In the genomic region with DNA sequence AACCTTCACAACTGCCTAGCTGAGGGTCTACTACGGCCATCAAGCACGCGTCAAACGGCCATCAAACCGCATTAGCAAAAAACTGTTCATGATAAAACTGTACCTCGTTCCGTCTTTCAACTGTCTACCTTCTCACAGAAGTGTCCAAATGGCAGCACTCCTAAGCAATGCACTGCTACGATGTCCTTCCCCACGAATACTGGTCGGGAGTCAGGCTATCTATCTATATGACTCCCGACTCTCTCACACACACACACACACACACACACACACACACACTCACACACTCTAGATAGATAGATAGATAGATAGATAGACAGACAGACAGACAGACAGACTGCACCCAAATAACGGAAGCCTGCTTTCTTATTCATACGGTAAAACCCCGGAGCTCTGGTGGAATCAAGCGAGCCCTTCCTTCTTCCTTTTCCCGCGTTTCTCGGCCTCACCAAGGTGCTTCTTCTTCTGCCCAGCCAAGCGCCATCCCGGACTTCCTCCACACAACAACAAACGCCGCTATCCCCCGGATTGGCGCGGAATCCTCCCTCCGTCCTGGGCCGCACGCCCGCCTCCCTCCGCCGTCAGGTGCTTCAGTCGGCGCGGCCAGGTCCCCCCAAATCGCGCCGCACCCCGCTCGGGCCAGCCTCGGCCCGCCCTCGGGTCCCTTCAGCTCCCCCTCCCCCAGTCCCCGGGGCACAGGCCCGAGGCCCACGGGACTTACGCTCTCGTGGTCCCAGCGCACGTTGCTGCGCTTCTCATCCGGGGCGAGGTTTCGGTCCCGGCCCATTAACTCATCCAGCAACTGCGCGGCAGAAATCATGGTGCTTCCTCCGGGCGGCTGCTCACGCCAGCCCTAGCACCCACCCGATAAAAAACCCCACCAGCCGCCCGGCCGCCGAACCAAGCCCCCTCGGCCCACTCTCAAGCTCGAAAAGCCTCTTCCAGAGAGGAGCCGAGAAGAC, we compare ENCODE assay signal across 8 mouse cellular contexts. TPM values are rescaled to one million over a fixed set of nuclear protein-coding genes. Genes with fewer than 3 reads are reported as not detected.
A peak's percentile ranks its signal among the peaks of the same experiment; 100 is the strongest.
DNase-seq lines count a peak whose midpoint lies in the region; ATAC-seq and TF ChIP-seq lines count a peak whose summit lies in the region.

No protein-coding gene starts in this region.

- peaks cover 4 to 41% of the 10 kb centered on the region in 2 experiments; a peak in 3 of 4 replicates for H3K4me1 ChIP-seq in heart, embryonic 14.5 days (ENCODE audit: control insufficient read depth in 2 of 2, insufficient read depth in 2 of 2, low read length in 2 of 2)
- H3K4me1 ChIP-seq in ES-E14 (ENCODE audit: control insufficient read depth in 2 of 2, insufficient read depth in 2 of 2, low read length in 2 of 2, poor library complexity in 1 of 2): peaks cover 0 to 16% of the 10 kb centered on the region in 2 experiments; a peak in 3 of 4 replicates
- peaks cover 3% of the 10 kb centered on the region; the same call in 1 of the 2 replicates for H3K4me1 ChIP-seq in cortical plate, adult 2 months (ENCODE audit: control insufficient read depth, insufficient read depth, low read length)
- peaks cover 31% of the 10 kb centered on the region for H3K4me1 ChIP-seq in hindbrain, embryonic 12.5 days
- peaks cover 45% of the 10 kb centered on the region for H3K4me1 ChIP-seq in liver, embryonic 16.5 days (ENCODE audit: control insufficient read depth, low read depth, low read length)

- intact Hi-C loops in heart, postnatal 36 days (cut with DNase I): no loop called here

- H3K27ac ChIP-seq in heart, embryonic 14.5 days (replicated peaks in 1 of 2; ENCODE audit: control insufficient read depth in 1 of 2, insufficient read depth in 1 of 2, low read depth in 2 of 2, low read length in 2 of 2): peak overlapping the region; percentile 96 to 98
- H3K27ac ChIP-seq in ES-E14 (ENCODE audit: insufficient read depth, low read depth, low read length, poor library complexity, severe bottlenecking): peak overlapping the region; percentile 96
- H3K27ac ChIP-seq in cortical plate, adult 2 months (ENCODE audit: insufficient read depth, low read length): peak overlapping the region; percentile 98
- peak overlapping the region; percentile 92 for H3K27ac ChIP-seq in hindbrain, embryonic 12.5 days
- peak overlapping the region; percentile 98 for H3K27ac ChIP-seq in liver, embryonic 16.5 days (ENCODE audit: low read length)

- TF ChIP-seq POLR2A in cortical plate, adult 2 months (IDR thresholded peaks at IDR 0.05; ENCODE audit: extremely low read depth, insufficient read depth, low read length): no peak

- in situ Hi-C loops in ES-E14 (cut with MboI; ENCODE audit: low sequenced_read_pairs in 2 of 2, unreplicated experiment in 2 of 2): no loop called here

- peaks cover 7% of the 10 kb centered on the region; the same call in 1 of the 2 replicates for H3K36me3 ChIP-seq in heart, embryonic 14.5 days (ENCODE audit: control insufficient read depth, insufficient read depth, low read length)
- no peaks in the 10 kb centered on the region for H3K36me3 ChIP-seq in ES-E14 (ENCODE audit: control insufficient read depth, insufficient read depth, low read length, poor library complexity, severe bottlenecking)
- H3K36me3 ChIP-seq in hindbrain, embryonic 12.5 days: no peaks in the 10 kb centered on the region
- H3K36me3 ChIP-seq in liver, embryonic 16.5 days (ENCODE audit: control insufficient read depth, insufficient read depth): peaks cover 2% of the 10 kb centered on the region; the same call in 1 of the 2 replicates

- peak overlapping the region; percentile 100 for H3K9ac ChIP-seq in heart, embryonic 14.5 days (ENCODE audit: low read length)
- H3K9ac ChIP-seq in ES-E14 (ENCODE audit: insufficient read depth, low read depth, low read length, poor library complexity, severe bottlenecking): peak overlapping the region; percentile 100
- H3K9ac ChIP-seq in hindbrain, embryonic 12.5 days: peak overlapping the region; percentile 99
- H3K9ac ChIP-seq in liver, embryonic 16.5 days (ENCODE audit: low read depth, low read length): peak overlapping the region; percentile 94

- under 1% methylated on average over 67 of the region's 67 CpGs for WGBS in heart, embryonic 14.5 days
- under 1% methylated on average over 67 of the region's 67 CpGs for WGBS in hindbrain, embryonic 12.5 days
- WGBS in liver, embryonic 16.5 days (ENCODE audit: insufficient replicate concordance): under 1% methylated on average over 65 of the region's 67 CpGs

- no peak for TF ChIP-seq CTCF in cortical plate, adult 2 months (IDR thresholded peaks at IDR 0.05; ENCODE audit: extremely low read depth, insufficient read depth, low read length)

- peak overlapping the region; percentile 74 for H3K4me2 ChIP-seq in heart, embryonic 14.5 days (ENCODE audit: low read length)
- H3K4me2 ChIP-seq in hindbrain, embryonic 12.5 days (replicated peaks): peak overlapping the region; percentile 86
- H3K4me2 ChIP-seq in liver, embryonic 16.5 days (ENCODE audit: low read depth, low read length): peak overlapping the region; percentile 78

- ATAC-seq in heart, embryonic 14.5 days (ENCODE audit: insufficient number of reproducible peaks, insufficient read depth, low FRiP score, low read depth): peak; percentile 64
- peak; percentile 82 for ATAC-seq in hindbrain, embryonic 12.5 days (ENCODE audit: low FRiP score)
- ATAC-seq in liver, embryonic 16.5 days (ENCODE audit: low read depth): peak; percentile 68
- ATAC-seq in neutrophil, adult 5-6 weeks (ENCODE audit: extremely low read depth, insufficient number of reproducible peaks, low FRiP score, poor library complexity, severe bottlenecking): peak; percentile 34

- H3K4me3 ChIP-seq in heart, embryonic 14.5 days (ENCODE audit: control insufficient read depth in 1 of 2, insufficient read depth in 1 of 2, low read depth in 1 of 2, low read length in 2 of 2): peak overlapping the region; percentile 73 to 100
- peak overlapping the region; percentile 99 for H3K4me3 ChIP-seq in ES-E14 (ENCODE audit: insufficient read depth in 1 of 2, low read depth in 1 of 2, low read length in 2 of 2, poor library complexity in 1 of 2, severe bottlenecking in 1 of 2)
- peak overlapping the region; percentile 88 for H3K4me3 ChIP-seq in cortical plate, adult 2 months (ENCODE audit: insufficient read depth, low read length)
- peak overlapping the region; percentile 98 for H3K4me3 ChIP-seq in hindbrain, embryonic 12.5 days
- H3K4me3 ChIP-seq in liver, embryonic 16.5 days (ENCODE audit: low read depth, low read length): peak overlapping the region; percentile 97

- no peaks in the 10 kb centered on the region for H3K9me3 ChIP-seq in heart, embryonic 14.5 days (ENCODE audit: control insufficient read depth, low read length)
- no peaks in the 10 kb centered on the region for H3K9me3 ChIP-seq in ES-E14 (ENCODE audit: control insufficient read depth, insufficient read depth, low read depth, low read length)
- no peaks in the 10 kb centered on the region for H3K9me3 ChIP-seq in hindbrain, embryonic 12.5 days (replicated peaks)
- H3K9me3 ChIP-seq in liver, embryonic 16.5 days (replicated peaks; ENCODE audit: control insufficient read depth, low read length): no peaks in the 10 kb centered on the region

- DNase-seq in heart, postnatal 36 days: no peak
- DNase-seq in ES-E14 (ENCODE audit: low read depth, low spot score): no peak
- DNase-seq in ovary, postnatal 14 days (ENCODE audit: low spot score): no peak

- H3K27me3 ChIP-seq in heart, embryonic 14.5 days (ENCODE audit: control insufficient read depth, insufficient read depth, low read length): no peaks in the 10 kb centered on the region
- no peaks in the 10 kb centered on the region for H3K27me3 ChIP-seq in hindbrain, embryonic 12.5 days
- no peaks in the 10 kb centered on the region for H3K27me3 ChIP-seq in liver, embryonic 16.5 days (ENCODE audit: control insufficient read depth, insufficient read depth, low read depth, low read length)

TF ChIP-seq in ES-E14, 5 proteins besides CTCF, POLR2A, EP300 and RAD21:
- TF ChIP-seq ZC3H11A (IDR thresholded peaks at IDR 0.05; ENCODE audit: borderline replicate concordance, low read depth, low read length) (no peak), MAFK (IDR thresholded peaks at IDR 0.05; ENCODE audit: insufficient read depth, low read depth, low read length) (no peak), ZNF384 (IDR thresholded peaks at IDR 0.05; ENCODE audit: low read depth, low read length) (no peak), HCFC1 (IDR thresholded peaks at IDR 0.05; ENCODE audit: borderline replicate concordance, insufficient read depth, low read length) (no peak), CHD2 (IDR thresholded peaks at IDR 0.05; ENCODE audit: low read depth, low read length) (0 out of 2 replicates have a peak, but pooled peaks have one; percentile 22)
TF ChIP-seq in ES-E14: peak in this region for 1.

RNA-seq across cellular contexts. Expression of a gene that starts 0.5 kb away (rescaled TPM):
- 61.9 and 62.9 TPM in 2 replicates for polyA plus RNA-seq in heart, embryonic 14.5 days (2014; fragmentation: Nextera tagmentation; extraction: Ambion mirVana)
- 10 to 100 TPM; 31.9 to 34.3 TPM for total RNA-seq in heart, postnatal 36 days (2021)
- 60.3 and 66.8 TPM in 2 replicates for total RNA-seq in ES-E14 (2012; rRNA removed)
- polyA plus RNA-seq in cortical plate, adult 2 months (2012; rRNA removed): 138 and 160 TPM in 2 replicates
- 153 and 167 TPM in 2 replicates for polyA plus RNA-seq in hindbrain, embryonic 12.5 days (2016; fragmentation: Nextera tagmentation; extraction: Ambion mirVana)
- polyA plus RNA-seq in liver, embryonic 16.5 days (2015; fragmentation: Nextera tagmentation; extraction: Ambion mirVana): 34.8 and 40.6 TPM in 2 replicates
- total RNA-seq in neutrophil, adult 5-6 weeks (2017): 241 and 265 TPM in 2 replicates

RNA-seq across cellular contexts. Expression of a gene that starts 6.6 kb away (rescaled TPM):
- polyA plus RNA-seq in heart, embryonic 14.5 days (2014; fragmentation: Nextera tagmentation; extraction: Ambion mirVana): 46.1 and 59.2 TPM in 2 replicates
- total RNA-seq in heart, postnatal 36 days (2021): 100 to 1,000 TPM; 263 to 301 TPM
- 29.2 and 42.7 TPM in 2 replicates for total RNA-seq in ES-E14 (2012; rRNA removed)
- 160 and 165 TPM in 2 replicates for polyA plus RNA-seq in cortical plate, adult 2 months (2012; rRNA removed)
- 27.3 and 28.7 TPM in 2 replicates for polyA plus RNA-seq in hindbrain, embryonic 12.5 days (2016; fragmentation: Nextera tagmentation; extraction: Ambion mirVana)
- 2.9 and 3.5 TPM in 2 replicates for polyA plus RNA-seq in liver, embryonic 16.5 days (2015; fragmentation: Nextera tagmentation; extraction: Ambion mirVana)
- total RNA-seq in neutrophil, adult 5-6 weeks (2017): 68.3 and 73.1 TPM in 2 replicates

RNA-seq across cellular contexts. Expression of a gene that starts 39.6 kb away (rescaled TPM):
- polyA plus RNA-seq in heart, embryonic 14.5 days (2014; fragmentation: Nextera tagmentation; extraction: Ambion mirVana): 0.36 and 1.1 TPM in 2 replicates
- under 1 TPM in 1 of 2 experiments, not detected in 1; 0.42 TPM for total RNA-seq in heart, postnatal 36 days (2021)
- total RNA-seq in ES-E14 (2012; rRNA removed): 0.40 TPM in 1 of 2 replicates, not detected in the other
- not detected in 2 replicates for polyA plus RNA-seq in cortical plate, adult 2 months (2012; rRNA removed)
- 0.31 and 0.48 TPM in 2 replicates for polyA plus RNA-seq in hindbrain, embryonic 12.5 days (2016; fragmentation: Nextera tagmentation; extraction: Ambion mirVana)
- 0.16 and 0.96 TPM in 2 replicates for polyA plus RNA-seq in liver, embryonic 16.5 days (2015; fragmentation: Nextera tagmentation; extraction: Ambion mirVana)
- 2.2 TPM in 1 of 2 replicates, not detected in the other for total RNA-seq in neutrophil, adult 5-6 weeks (2017)
